Mouse (Mus musculus): ENCODE results near the gene Tnfaip8l3.

- TF ChIP-seq POLR2A (IDR thresholded peaks at IDR 0.05; ENCODE audit: insufficient read length, low read depth) (no peak), MAX (IDR thresholded peaks at IDR 0.05; ENCODE audit: low read depth) (no peak), MYOD1 (IDR thresholded peaks at IDR 0.05; ENCODE audit: control insufficient read depth in 1 of 3, insufficient read length in 2 of 3, low read depth in 2 of 3) (no peak)
Measured at GRCm38 (mm10) chr9:53986972-53987371, 81.2 kb downstream of the Tnfaip8l3 start.

Measured in myocyte (in vitro differentiated cells).